Mouse (Mus musculus) thymus, postnatal 0 days (tissue): ENCODE results near the gene Csf2rb2. TPM values are rescaled to one million over a fixed set of nuclear protein-coding genes. Genes with fewer than 3 reads are reported as not detected.
"Not testable (repeated sequence)": the region's sequence is repeated elsewhere in the genome, so short reads cannot be mapped to it uniquely, and the experiment has no call there.

Experiments used
- DNase-seq: peaks from one replicate; pipeline ENCODE4 v3.0.0-alpha.2; 2015; ENCODE audit warnings: low spot score
- polyA plus RNA-seq: library from polyadenylated mRNA; unstranded; fragments of >200 nt; fragmentation: Nextera tagmentation; extraction: Ambion mirVana; gene quantifications from 2 replicates; pipeline ENCODE4 v1.2.1, GENCODE M21; 2015

Csf2rb2 gene
- polyA plus RNA-seq, 1 experiment from 2014 or later: 1.3 TPM

DNA sequence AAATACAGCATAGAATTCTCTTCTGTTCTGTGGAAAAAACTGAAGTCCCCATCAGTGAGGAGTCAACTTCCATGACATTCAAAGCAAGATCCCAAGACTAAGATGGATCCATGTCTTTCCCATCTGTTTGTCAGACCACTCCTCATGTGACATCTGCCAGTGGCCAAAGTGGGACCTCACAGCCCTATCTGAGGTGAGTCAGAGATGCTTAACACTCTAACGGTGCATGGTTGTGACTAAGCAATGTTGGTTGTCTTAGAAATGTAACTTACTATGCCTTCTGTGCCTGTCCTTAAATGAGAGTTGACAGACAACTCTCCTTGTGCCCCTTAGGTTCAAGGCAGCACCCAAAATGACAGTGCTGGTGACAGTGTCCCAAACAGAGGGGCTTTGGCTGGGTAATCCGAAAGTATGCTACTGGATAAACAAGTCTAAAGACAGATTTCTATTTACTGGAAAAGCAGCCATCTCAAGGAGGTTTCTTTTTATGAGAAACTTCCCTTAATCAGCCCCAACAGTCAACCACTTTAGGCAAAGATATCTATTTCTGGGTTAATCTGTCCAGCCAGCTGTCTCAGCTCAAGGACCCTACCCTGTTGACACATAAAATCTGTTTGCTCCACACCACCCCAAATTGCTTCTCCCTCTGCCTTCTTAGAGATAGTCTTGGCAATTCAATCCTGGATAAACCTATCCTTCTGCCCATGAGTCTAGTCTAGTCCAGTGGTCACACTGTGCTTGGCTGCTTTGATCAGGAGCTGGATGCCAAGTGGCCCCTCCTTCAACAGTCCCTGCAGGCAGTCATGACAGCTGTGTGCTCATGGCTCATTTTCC, 13.0 kb upstream of the Csf2rb2 start:
- not testable (repeated sequence) for DNase-seq

- DNase-seq: not testable (repeated sequence)
Measured at GRCm38 (mm10) chr15:78313659-78314058, 8.1 kb upstream of the Csf2rb2 start.

DNA sequence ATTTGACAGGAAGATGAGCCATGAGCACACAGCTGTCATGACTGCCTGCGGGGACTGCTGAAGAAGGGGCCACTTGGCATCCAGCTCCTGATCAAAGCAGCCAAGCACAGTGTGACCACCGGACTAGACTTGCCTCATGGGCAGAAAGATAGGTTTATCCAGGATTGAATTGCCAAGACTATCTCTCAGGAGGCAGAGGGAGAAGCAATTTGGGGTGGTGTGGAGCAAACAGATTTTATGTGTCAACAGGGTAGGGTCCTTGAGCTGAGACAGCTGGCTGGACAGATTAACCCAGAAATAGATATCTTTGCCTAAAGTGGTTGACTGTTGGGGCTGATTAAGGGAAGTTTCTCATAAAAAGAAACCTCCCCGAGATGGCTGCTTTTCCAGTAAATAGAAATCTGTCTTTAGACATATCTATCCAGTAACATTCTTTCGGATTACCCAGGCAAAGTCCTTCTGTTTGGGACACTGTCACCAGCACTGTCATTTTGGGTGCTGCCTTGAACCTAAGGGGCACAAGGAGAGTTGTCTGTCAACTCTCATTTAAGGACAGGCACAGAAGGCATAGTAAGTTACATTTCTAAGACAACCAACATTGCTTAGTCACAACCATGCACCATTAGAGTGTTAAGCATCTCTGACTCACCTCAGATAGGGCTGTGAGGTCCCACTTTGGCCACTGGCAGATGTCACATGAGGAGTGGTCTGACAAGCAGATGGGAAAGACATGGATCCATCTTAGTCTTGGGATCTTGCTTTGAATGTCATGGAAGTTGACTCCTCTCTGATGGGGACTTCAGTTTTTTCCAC, 7.1 kb upstream of the Csf2rb2 start:
- not testable (repeated sequence) for DNase-seq

GRCm38 (mm10) chr15:78310971-78311370, 5.5 kb upstream of the Csf2rb2 start:
- no peak for DNase-seq

GRCm38 (mm10) chr15:78309865-78310264, 4.3 kb upstream of the Csf2rb2 start:
- DNase-seq: no peak

DNA sequence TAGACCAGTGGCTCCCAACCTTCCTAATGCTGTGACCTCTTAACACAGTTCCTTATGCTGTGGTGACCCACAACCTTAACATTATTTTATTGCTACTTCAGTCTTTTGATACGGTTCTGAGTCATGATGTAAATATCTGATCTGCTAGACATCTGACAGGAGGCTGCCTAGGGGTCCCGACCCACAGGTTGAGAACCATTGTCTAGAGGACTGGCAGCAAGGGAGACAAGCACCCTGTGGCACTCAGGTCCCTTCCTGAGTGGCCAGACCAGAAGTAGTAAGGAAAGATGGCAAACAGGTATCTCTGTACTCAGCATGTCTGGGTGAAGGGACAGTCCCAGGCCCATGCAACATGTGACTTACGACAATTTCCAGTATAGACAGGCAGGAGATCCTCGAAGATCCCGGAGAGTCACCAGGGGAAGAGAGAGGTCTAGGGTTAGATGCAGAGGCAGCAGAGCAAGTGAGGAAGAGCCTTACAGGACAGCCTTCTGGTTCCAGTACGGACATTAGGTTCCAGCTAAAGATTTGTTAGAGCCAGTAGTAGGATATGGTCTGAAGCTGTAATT, 1.8 kb downstream of the Csf2rb2 start:
- DNase-seq: no peak

- DNase-seq: no peak
Measured at GRCm38 (mm10) chr15:78302718-78303117, 2.8 kb downstream of the Csf2rb2 start.

DNA sequence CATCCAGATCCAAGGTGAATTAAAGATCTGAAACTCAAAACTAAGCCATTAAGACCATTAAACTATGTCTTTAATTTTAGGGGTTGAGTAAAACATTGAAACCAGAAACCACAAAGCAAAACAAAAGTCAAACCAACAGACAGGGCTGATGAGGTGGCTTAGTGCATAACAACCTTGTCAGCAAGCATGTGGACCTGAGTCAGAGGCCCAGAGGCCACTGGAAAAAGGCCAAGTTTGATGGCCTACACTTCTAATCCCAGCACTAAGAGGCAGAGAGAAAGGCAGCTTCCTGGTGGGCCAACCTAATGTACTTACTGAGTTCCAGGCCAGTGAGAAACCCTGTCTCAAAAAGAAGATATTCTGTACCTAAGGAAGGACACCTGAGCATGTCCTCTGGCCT, 4.7 kb downstream of the Csf2rb2 start:
- DNase-seq: no peak

DNA sequence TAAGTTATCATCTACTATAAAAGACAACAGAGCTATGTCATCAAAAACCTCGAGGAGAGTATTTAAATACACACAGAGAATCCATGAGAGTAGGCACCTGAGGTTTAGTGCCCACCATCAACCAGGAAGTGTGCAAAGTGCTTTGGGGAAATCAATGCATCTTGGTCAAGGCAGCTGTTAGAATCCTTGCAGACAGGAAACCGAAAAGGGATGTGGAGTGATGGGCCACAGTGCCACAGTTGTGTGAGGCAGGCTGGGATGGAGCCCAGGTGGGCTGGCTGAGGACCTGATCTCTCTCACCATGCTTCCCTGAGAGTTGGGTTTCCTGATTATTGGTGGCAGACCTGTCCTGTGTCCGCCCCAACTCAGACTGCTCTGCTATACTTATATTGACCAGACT, 5.9 kb downstream of the Csf2rb2 start:
- no peak for DNase-seq

DNA sequence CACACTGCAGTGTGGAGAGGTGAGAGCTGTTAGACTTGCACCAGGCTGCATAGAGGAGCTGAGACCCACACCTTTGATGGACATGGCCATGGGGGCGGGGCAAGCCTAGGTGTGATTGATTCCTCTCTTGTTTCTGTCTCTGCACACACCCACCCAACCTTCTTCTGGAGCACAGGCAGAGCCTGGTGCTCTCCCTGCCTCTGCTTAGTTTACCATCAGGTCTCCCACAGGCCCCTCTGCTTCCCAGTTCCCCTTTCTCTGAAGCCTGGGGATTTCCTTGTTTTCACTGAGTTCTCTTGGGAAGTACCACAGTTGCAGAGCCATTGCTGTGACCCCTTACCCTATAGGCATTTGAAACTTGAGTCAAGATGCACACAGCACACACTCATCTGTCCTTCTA, 7.0 kb downstream of the Csf2rb2 start:
- DNase-seq: no peak

DNA sequence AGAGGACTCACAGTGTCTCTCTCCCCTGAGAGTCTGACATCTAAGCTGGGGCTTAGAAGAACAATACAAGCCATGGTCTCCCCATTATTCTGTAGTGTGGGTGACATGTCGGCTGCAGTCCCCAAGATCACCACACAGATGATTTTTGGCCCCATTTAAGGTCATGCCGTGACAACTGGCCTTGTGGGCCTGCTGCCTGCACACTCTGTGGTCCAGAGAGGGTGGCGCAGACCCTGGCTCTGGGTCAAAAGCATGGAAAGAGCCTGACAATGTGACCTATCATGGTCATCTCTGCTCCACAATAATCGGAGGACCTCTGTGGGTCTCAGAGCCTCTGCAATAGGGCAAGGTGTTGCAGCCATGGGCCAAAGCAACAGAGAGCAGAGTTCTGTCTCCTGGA, 11.8 kb downstream of the Csf2rb2 start:
- DNase-seq: no peak

- DNase-seq: peak; percentile 57
Measured at GRCm38 (mm10) chr15:78293228-78293627, 12.3 kb downstream of the Csf2rb2 start.

- DNase-seq: not testable (repeated sequence)
Measured at GRCm38 (mm10) chr15:78289775-78290174, 15.7 kb downstream of the Csf2rb2 start.

DNA sequence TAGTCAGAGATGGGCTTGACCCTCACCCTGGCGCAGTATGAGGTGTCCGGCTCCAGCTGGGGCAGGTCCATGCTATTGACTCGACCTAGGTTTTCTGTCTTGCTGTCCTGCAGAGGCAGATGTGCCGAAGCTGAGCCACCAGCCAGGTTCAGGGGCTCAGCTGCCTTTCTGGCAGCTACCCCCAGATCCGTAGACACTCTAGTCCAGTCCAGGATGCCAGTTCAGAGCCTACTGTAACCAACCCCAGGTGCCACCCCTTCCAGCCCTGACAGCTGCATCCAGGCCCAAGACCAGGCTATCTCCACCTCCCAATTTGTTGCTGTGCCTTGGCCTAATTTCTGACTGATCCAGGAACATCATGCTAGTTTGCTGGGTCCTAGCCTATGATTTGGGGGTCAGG, 17.6 kb downstream of the Csf2rb2 start:
- DNase-seq: no peak

DNA sequence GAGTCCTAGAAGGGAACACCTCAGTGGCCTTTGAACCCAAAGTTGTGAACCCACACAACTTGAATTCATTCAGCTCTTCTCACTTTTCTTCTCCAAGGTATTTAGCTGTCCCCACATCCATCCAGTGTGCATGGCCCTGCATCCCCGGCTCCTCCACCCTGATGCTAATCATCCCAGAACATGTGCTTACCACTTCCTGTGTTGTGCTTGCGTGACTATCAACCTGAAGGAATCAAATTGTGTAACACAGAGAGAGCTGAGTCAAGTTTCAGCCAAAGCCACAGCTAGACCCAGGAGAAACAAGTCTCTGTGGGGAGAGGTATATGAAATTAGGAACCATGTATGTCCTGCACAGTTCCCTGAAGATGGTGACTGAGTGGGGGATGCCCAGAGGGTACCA, 27.2 kb downstream of the Csf2rb2 start:
- DNase-seq: no peak

DNA sequence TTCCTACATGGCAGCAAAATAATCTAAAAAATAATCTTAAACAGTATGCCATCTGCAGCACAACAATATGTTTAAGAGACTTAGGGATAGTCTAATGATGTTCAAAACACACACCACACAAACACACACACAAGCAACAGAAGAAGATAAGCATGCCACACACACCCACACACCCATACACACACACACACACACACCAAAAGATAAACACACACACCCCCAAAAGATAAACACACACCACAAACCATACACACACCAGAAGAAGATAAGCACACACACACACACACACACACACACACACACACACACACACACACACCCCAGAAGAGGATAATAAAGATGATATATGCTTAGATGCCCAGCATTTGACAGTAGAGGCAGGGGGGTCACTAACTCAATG, 34.3 kb downstream of the Csf2rb2 start:
- DNase-seq: no peak

- no peak for DNase-seq
Measured at GRCm38 (mm10) chr15:78267865-78268264, 37.7 kb downstream of the Csf2rb2 start.

DNA sequence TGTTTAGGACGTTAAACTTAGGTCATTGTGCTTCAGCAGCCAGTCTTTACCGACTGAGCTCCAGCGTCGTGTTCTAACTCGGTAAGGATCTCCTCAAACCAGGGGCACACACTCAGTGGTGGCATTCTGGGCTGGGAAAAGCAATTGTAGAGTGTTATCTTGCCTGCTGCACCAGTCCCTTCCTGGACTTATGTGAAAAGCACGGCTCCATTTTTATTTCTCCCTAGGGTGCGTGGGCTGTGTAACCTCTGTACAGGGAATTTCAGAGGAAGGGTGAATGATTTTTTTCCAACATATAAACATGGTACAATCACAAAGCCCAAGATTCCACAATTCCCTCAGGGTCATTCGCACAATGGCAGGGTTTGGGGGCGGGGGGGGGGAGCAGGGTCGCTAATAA, 38.1 kb downstream of the Csf2rb2 start:
- DNase-seq: no peak

DNA sequence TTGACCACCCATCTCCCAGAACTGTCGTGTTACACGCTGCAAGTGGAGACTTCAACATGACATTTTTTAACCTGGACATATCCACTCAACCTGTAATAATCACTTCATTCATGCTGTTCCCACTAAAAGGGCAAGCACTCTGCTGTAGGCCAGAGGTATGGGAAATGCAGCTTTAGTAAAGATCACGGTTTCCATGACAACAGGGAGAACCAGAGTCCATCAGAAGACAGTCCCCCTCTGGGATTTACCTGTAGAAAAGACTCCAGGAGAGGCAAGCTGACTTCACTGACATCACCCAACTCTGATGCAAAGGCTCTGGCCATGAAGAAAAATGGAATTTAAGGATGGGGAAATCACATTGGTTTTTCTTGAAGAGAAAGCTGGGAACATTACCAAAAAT, 42.2 kb downstream of the Csf2rb2 start:
- DNase-seq: no peak

GRCm38 (mm10) chr15:78260668-78261333, 44.7 kb downstream of the Csf2rb2 start:
- no peak for DNase-seq

GRCm38 (mm10) chr15:78258246-78258865, 47.2 kb downstream of the Csf2rb2 start:
- no peak for DNase-seq
